Mouse (Mus musculus) left cerebral cortex, adult 8-10 months (tissue): ENCODE measurements around the gene Phf1. TPM values are rescaled to one million over a fixed set of nuclear protein-coding genes. Genes with fewer than 3 reads are reported as not detected.
"Not testable (repeated sequence)": the region's sequence is repeated elsewhere in the genome, so short reads cannot be mapped to it uniquely, and the experiment has no call there.

ENCODE experiments used
- DNase-seq, 2 experiments: peaks; one replicate each; pipeline ENCODE4 v3.0.0; 2022; ENCODE audit warnings: low spot score in 2 of 2
- microRNA-seq, 2 experiments: library from miRNA; unstranded; fragments of <30 nt; microRNA quantifications; one replicate each; pipeline ENCODE4 v1.2.0; 2022
- total RNA-seq, 4 experiments: library from RNA; stranded (reverse); gene quantifications; 2 replicates each; pipeline ENCODE4 v1.2.4; 2022

Phf1 gene
- total RNA-seq, 4 experiments from 2014 or later = 37.2 to 42.2 (median 38.0) TPM

DNA sequence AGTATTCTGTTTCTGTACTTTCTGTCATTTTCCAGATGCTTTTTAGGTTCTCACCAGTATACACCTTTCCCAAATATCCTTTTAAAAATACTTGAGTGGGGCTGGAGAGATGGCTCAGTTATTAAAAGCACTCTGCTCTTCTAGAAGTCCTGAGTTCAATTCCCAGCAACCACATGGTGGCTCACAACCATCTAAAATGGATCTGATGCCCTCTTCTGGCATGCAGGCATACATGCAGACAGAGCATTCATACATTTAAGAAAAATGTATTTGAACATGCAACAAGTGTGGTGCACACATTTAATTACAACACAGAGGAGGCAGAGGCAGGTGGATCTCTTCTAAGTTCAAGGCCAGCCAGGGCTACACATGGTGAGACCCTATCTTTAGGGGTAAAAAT lies 42.6 kb downstream of the Phf1 start:
- no peak for DNase-seq

DNA sequence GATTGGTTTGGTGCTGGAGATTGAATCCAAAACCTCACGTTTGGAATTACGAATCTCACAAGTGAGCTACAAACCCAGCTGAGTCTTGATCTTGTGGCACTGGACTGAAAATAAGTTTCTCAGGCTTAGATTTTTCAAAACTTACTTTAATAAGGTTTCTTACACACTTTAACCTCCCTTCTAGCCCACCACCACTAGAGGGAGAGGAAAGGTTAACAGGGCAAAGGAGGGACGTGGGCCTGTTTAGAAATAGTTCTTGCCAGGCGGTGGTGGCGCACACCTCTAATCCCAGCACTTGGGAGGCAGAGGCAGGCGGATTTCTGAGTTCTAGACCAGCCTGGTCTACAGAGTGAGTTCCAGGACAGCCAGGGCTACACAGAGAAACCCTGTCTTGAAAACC lies 44.5 kb downstream of the Phf1 start:
- not testable (repeated sequence) for DNase-seq

DNA sequence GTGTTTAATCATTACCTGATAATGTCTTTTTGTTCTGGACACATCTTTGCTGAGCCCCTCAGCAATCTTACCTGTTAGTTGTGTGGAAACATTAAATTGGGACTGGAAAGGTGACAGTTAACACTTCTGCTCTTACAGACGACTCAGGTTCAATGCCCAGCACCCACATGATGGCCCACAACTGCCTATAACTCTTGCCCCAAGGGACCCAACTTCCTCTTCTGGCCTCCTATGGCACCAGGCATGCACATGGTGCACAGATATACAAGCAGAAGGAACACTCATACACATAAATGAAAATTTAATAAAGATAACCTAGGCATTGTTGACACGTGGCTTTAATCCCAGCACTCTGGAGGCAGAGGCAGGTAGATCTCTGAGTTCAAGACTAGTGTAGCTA lies 46.6 kb downstream of the Phf1 start:
- no peak for DNase-seq

DNA sequence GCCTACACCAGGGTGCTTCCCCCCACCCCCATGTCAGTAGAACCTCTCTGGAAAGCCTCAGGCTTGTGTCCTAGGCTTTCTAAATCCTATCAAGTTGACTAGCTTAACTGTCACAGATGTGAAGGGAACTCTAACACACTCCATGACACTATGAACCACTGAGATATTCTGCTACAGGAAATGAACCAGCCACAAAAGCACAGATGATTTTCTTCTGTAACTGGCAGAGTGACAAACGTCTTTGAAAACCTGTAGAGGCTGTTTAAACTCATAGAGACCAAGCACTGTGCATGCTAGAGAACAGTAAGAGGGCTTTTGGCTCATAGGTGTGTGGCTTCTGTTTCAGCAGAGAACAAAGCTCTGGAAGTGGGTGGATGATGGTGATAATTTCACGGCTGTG lies 48.2 kb downstream of the Phf1 start:
- no peak for DNase-seq

DNA sequence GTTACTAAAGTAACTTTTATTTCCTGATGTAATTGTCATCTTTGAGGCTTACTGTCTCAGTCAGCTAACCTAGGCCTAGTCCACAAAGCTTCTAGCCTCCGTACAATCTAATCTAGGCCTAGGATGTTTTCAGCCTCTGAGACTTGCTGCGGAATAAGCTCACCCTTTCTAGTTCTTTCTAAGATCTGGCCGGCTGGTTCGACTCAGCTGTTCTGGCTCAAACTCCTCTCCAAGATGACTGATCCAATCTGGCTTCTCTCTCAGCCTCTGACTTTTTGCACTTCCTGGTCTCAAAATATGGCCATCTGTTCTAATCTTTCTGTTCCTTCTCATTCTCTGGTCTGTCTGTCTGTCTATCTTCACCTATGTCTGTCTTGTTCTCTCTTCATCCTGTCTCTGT lies 50.5 kb downstream of the Phf1 start:
- no peak for DNase-seq

DNA sequence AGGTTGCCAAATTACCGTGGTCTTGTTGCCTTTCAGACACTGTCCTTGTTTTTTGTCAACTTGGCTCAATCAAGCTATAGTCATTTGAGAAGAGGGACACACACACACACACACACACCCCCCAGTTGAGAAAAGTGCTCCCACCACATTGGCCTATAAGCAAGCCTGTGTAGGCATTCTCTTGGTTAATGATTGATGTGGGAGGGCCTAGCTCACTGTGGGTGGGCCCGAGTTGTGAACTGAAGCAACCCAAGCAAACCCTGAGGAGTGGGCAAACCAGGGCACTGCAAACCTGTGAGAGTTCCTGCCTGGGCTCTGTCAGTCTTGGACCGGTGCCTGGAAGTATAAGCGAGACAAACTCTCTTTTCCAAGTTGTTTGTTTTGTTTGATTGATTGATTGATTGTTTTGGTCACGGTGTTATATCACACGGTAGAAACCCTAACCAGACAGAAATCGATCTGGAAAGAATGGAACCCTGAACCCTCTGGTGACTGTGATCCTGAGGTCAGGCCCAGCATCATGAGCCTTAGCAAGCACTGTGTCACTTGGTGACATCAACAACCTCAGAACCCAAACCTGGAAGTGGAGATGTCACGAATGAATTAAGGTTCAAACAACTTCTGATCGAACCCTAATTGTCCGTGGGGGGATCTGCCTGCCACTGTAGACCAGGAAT lies 52.8 kb downstream of the Phf1 start:
- no peak for DNase-seq

Small RNA genes within 50 kb of the gene (microRNA-seq; reads per million reads assigned to microRNA genes)
- gene Gm27775 (0 reads per million in 2 experiments), gene Mir3083 (13.9 to 27.1 reads per million in 2 experiments), gene Mir6968 (4.2 to 7.4 reads per million in 2 experiments)

Other genes starting within 250 kb of the Phf1 start
- 100 to 1,000 TPM; 167 to 219 (median 192) TPM for gene Crebrf, start 217.4 kb upstream of the Phf1 start, total RNA-seq
- gene Bnip1, start 152.0 kb upstream of the Phf1 start, total RNA-seq = 10 to 100 TPM; 31.9 to 35.4 (median 33.2) TPM
- not detected for gene Nkx2-5, start 88.0 kb upstream of the Phf1 start, total RNA-seq
- gene Kifc5b, start 16.0 kb upstream of the Phf1 start, total RNA-seq = 1 to 10 TPM; 2.8 to 4.9 (median 3.5) TPM
- gene Cuta, start 6.5 kb downstream of the Phf1 start, total RNA-seq = 100 to 1,000 TPM in 2 of 4 experiments, 10 to 100 TPM in 2; 86.5 to 102 (median 97.7) TPM
- gene Syngap1, start 8.2 kb downstream of the Phf1 start, total RNA-seq = 100 to 1,000 TPM; 329 to 367 (median 348) TPM
- 10 to 100 TPM; 13.1 to 15.9 (median 14.7) TPM for gene Zbtb9, start 40.1 kb downstream of the Phf1 start, total RNA-seq
- 10 to 100 TPM; 12.8 to 17.7 (median 14.5) TPM for gene Bak1, start 96.0 kb downstream of the Phf1 start, total RNA-seq
- gene Itpr3, start 124.3 kb downstream of the Phf1 start, total RNA-seq = 1 to 10 TPM; 3.7 to 5.3 (median 3.8) TPM
- gene Uqcc2, start 200.9 kb downstream of the Phf1 start, total RNA-seq = 100 to 1,000 TPM; 226 to 249 (median 237) TPM
- gene Ip6k3, start 234.7 kb downstream of the Phf1 start, total RNA-seq = 1 to 10 TPM in 3 of 4 experiments, under 1 TPM in 1; 0.74 to 2.6 (median 1.6) TPM